Mouse (Mus musculus): ENCODE results near the gene Spaca6. TPM values are rescaled to one million over a fixed set of nuclear protein-coding genes. Genes with fewer than 3 reads are reported as not detected.

Gene Spaca6
- total RNA-seq, 2 experiments from 2014 or later, result 4.8 to 6.0 TPM

Small RNA genes within 50 kb of the gene (microRNA-seq; reads per million reads assigned to microRNA genes)
- gene Gm25927, result not detected
- 8,029 reads per million, percentile 93 among the genes with 10 or more reads in this experiment for gene Mir125a
- gene Mir99b, result 6,791 reads per million, percentile 92 among the genes with 10 or more reads in this experiment
- gene Mirlet7e, result not detected

Other genes starting within 250 kb of the Spaca6 start
- 10 to 100 TPM; 51.2 to 57.0 TPM for gene Lnpep, start 202.1 kb upstream of the Spaca6 start, total RNA-seq (2021)
- not detected for gene Vmn2r90, start 123.4 kb upstream of the Spaca6 start, total RNA-seq (2021)
- gene Has1, start 28.0 kb downstream of the Spaca6 start, total RNA-seq (2021), result under 1 TPM; 0.09 to 0.52 TPM
- gene Fpr1, start 56.8 kb downstream of the Spaca6 start, total RNA-seq (2021), result not detected
- gene Fpr2, start 60.7 kb downstream of the Spaca6 start, total RNA-seq (2021), result not detected
- not detected for gene Fpr3, start 60.7 kb downstream of the Spaca6 start, total RNA-seq (2021)
- not detected for gene Fpr-rs4, start 194.6 kb downstream of the Spaca6 start, total RNA-seq (2021)
- not detected for gene Vmn2r124, start 222.3 kb downstream of the Spaca6 start, total RNA-seq (2021)